Mouse (Mus musculus) spleen, postnatal 10 days (tissue): ENCODE results near the gene Filip1.
"Not testable (repeated sequence)": the region's sequence is repeated elsewhere in the genome, so short reads cannot be mapped to it uniquely, and the experiment has no call there.

Experiments
- DNase-seq, 2 experiments: peaks; one replicate each; pipeline ENCODE4 v3.0.0; 2021 to 2022; ENCODE audit warnings: low spot score in 2 of 2

Gene Filip1

DNA sequence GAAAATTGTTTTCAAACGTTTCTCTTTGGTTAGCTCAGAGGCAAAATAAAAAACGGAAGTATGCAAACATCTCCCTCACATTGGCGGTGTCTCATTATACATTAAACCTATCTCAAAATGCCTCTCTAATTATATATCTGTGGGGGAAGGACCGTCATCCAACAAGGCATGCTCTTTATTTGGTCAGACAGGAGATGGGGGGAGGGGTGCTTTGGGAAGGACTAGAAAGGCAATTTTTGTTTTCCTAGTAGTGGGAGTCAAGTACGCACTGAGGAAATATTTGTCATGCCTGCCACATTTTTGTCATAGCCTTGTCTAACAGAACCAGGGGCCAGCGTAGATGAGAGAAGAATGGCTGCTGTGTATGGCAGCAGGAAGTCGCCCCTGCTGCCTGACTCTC is at the start of gene Filip1:
Gene Filip1, minus strand, starts transcription at position 101 of the 400 bp plus-strand sequence.
- no peak for DNase-seq

DNA sequence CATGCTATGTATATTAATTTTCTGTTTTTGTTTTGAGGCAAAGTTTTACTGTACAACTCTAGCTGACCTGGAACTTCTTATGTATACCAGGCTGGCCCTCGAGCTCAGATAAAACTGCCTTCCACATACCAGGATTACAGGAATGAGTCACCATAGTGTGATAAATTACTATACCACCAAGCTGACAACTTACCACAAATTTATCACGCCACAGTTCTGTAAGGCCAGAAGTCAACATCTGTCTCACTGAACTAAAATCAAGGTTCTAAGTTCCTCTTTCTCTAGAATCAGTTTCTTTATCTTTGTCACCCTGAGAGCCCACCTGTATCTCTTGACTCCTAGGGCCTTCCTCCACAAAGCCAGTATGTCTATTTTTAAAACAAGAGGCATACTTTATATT is 45.0 kb upstream of the Filip1 start:
- DNase-seq, result no peak

DNA sequence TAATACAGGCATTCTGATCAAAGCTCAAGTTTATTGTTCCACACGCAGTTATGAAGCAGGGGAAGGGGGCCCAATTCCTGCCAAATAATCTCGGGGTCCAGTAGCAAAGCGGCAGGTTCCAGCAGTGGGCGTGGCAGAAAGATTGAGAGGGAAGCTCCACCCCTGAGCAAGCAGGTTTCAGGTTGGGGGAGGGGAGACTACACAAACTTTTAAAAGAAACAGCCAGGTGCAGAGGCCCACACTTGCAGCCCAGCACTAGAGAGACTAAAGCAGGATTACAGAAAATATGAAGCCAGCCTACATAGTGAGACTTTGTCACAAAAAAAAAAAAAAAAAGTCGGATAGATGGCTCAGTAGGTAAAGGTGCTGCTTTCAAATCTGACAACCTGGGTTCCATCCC is 40.3 kb upstream of the Filip1 start:
- no peak for DNase-seq

DNA sequence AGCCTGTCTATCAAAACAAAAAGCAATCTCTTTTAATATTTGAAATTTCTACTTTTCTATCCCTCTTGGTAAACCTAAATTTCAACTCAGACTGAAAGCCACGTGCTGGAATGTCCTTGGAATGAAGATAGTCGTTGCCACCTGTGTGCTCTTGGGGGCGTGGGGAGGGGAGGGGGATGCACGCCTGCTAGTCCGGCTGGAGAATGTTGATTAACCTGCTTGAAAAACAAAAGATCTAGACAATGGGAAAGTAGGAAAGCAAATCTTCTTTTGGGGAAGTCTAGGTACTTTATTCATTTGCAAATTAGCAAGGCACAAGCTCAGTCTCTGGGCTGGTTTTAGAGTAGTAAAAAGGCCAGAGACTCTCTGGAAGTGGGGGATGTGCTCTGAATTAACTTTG is 36.6 kb upstream of the Filip1 start:
- not testable (repeated sequence) for DNase-seq

- not testable (repeated sequence) for DNase-seq
These were observed 31.6 kb upstream of the Filip1 start for GRCm38 (mm10) chr9:80044301-80044700.

DNA sequence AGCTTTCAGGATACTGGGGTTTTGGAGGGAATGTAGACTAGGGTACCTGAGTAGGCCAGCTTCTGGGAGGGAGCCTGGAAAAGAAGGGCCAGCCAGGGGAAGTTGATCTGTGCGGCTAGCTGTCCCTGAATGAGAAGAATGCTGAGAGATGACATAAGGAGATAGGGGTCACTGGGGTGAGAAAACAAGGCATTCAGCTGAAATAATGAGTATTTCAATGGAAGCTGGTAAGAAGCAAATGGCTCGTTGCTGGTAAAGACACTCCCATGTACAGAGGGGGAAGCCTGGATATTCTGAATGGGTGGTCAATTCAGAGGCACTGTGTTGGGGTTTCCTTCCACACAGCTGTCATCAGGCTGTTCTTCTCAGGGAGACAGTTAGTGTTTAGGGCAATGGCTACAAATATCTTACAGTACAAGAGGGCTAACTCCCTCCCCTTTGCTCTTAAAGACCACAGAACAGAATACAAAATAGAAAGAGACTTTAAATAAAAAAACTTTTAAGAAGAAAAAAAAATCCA is 26.7 kb upstream of the Filip1 start:
- DNase-seq, result no peak

DNA sequence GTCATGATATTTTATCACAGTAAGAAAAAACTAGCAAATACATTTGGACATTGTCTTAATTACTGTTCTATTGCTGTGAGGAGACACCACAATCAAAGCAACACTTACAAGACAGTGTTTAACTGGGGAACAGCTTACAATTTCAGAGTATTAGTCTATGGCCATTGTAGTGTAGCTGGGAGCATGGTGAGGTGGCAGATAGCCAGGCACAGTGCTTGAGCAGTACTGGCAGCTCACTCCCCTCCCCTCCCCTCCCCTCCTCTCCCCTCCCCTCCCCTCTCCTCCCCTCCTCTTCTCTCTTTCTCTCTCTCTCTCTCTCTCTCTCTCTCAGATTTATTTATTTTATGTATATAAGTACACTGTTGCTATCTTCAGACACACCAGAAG is 25.3 kb upstream of the Filip1 start:
- DNase-seq, result no peak

DNA sequence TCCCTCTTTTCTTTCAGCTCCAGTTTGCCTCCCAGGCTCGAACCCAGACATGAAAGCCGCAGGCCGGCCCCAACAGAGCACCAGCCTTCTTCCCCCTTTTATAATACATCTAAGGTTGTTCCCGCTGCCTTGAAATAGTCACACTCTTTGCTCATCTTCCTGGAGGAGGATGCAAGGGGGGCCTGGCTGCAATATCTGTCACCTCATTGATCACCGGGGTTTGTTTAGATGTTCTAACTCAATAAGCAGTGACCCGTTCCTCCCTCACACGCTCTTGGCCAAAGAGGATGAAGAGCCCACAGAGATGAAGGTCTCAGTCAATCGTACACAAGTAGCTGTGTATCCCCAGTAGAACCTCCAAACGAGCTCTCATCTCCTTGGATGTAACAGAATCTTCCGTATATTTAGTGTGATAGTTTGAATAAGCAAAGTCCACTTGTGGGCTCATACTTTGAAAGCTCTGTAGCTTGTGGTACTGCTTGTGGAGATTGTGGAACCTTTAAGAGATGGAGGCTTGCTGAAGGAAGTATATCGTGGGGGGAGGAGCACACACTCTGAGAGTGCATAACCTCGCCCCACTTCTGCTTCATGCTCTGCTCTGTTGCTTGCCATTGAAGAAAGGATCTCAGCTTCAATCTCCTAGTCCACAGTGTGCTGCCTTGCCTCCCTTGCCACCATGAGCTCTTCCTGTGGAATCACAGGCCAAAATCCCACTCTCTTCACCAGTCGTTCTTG is 24.8 kb upstream of the Filip1 start:
- no peak for DNase-seq

DNA sequence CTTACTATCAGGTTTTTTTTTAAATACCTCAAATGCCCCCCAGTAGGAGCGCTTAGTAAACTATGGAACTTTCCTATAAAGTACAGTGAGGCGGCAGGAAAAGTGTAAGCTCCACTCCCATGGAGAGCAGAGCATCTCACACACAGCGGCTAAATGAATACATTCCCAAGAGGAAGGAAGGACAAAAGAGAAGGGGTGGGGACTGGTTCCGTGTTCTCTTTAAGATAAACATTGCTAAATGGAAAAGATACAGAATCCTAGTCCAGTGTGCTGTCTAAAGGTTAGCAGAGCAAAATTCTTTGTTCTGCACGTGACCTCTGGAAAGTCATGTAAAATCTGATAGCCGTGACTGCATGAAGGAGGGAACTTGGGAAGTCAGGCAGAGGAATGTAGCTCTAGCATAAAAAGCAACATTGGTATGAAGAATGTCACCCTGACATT is 13.9 kb upstream of the Filip1 start:
- no peak for DNase-seq

DNA sequence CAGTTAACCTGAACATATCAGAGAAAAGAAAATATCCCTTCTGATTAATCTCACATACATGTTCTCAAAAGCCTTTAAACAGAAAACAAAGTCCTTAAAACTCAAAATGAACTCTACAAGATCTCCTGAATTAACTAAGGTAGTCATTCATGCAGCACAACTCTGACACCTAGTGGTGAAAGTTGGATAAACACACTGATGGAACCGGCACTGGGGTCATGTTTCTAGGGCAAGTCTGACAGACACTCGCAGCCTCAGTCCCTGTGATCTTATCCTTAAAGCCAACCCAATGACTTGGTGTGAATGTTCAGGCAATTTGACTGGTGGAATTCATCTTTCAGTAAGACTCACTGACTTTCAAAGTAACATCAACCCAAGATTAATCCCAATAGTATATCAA is 13.4 kb upstream of the Filip1 start:
- peak; percentile 12 to 49 for DNase-seq

DNA sequence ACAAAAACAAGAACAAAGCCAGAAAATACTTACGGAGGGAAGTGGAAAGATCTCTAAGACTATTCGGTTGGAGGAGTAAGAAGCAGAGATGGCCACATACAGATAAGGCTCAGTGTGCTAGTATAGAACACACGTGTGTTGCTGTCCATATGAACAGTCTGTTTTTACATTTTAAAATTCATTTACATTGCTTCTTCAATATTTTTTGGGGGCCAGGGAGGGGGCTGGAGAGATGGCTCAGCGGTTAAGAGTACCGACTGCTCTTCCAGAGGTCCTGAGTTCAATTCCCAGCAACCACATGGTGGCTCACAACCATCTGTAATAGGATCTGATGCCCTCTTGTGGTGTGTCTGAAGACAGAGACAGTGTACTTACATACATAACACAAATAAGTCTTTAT is 12.7 kb upstream of the Filip1 start:
- not testable (repeated sequence) for DNase-seq

GRCm38 (mm10) chr9:80022821-80023220 is 10.2 kb upstream of the Filip1 start:
- no peak for DNase-seq

DNA sequence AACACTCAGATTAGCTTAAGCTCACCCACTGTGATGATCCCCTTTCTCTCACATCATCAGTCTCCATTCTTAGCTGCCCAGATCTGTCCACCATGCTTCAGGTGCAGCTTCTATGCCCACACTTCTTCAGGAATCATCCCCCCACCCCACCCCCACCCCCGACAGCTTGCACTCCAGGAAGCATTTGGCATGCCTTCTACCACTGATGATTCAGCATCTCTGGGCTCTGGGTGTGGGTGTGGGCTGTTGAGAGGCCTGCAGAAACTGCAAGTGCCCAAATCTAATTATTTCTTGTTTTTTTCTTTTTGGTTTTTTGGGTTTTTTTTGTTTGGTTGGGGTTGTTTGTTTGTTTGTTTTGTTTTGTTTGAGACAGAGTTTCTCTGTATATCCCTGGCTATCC is 9.0 kb upstream of the Filip1 start:
- no peak for DNase-seq

DNA sequence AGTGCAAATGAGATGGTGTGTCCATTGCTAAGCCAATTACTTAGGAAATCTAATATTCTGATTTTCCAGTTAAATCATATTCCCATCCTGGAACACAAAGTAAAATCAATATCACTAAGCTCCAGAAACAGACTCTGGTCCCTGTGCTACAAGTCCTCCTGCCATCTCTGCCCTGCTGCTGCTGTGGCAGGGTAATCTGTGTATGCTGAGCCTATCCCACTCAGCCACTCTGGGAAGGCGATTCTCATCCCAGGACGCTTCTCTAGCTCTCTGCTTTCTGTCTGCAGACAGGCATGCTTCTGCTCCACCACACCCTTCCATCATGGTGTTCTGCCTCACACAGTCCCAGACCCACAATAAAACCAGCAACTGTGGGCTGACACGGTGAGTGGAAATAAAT is 7.8 kb upstream of the Filip1 start:
- no peak for DNase-seq

DNA sequence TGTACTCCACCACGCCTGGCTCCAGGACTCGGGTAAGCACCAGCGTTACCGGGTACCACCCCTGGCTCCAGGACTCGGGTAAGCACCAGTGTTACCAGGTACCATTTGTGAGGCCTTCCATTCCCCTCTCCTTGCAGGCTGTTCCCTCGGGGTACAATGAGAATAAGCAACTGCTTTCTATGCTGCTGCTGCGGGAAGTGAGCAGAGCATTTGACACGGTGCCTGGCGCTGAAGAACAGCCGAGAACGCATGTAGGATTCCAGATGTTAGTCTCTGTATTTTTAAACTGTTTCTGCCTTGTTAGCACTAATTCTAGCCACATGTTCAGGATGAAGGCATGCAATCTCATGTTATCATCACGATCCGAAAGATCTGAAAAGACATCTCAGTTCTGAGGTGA is 635 bp downstream of the Filip1 start:
- DNase-seq, result no peak

- DNase-seq, result peak; percentile 43 to 79
These were observed 10.1 kb downstream of the Filip1 start for GRCm38 (mm10) chr9:80002394-80003188.

GRCm38 (mm10) chr9:79997282-79997681 is 15.4 kb downstream of the Filip1 start:
- no peak for DNase-seq

- no peak for DNase-seq
These were observed 18.4 kb downstream of the Filip1 start for GRCm38 (mm10) chr9:79994296-79994695.

- DNase-seq, result no peak
These were observed 19.6 kb downstream of the Filip1 start for GRCm38 (mm10) chr9:79993066-79993465.

GRCm38 (mm10) chr9:79990456-79991017 is 22.1 kb downstream of the Filip1 start:
- no peak for DNase-seq

DNA sequence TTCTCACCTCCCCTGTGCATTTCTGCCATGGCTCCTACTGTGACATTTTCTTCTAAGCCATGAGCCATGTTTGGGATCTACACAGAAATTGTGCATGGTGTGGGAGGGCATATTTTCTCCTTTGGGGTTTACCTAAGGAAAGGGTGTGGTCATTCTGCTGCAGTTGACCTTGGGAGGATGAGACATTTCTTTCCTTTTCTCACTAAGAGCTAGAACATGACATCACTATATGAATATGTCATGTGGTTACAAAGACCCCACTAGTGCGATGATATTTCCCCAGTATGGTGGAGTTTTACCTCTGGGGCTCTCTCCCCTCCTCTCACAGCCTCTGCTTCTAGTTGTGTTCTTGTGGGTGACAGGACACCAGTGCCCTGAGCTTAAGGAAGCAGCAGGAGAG is 22.9 kb downstream of the Filip1 start:
- no peak for DNase-seq

DNA sequence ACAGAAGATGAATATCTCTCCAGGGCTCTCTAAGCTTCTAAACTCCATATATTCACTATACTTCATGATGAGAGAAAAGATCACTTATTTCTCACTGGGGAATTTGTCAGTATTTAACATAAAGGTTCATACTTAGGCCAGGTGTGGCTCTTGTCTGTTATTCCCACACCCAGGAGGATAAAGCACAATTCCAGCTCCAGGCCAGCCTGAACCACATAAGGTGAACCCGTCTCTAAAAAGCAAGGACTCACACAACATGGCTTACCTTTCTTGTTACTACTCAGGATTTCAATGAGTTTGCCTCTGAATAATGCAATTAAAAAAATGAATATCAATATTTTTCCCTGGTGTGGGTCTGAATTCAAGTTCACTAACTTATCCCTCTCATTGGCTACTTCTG is 23.6 kb downstream of the Filip1 start:
- no peak for DNase-seq

DNA sequence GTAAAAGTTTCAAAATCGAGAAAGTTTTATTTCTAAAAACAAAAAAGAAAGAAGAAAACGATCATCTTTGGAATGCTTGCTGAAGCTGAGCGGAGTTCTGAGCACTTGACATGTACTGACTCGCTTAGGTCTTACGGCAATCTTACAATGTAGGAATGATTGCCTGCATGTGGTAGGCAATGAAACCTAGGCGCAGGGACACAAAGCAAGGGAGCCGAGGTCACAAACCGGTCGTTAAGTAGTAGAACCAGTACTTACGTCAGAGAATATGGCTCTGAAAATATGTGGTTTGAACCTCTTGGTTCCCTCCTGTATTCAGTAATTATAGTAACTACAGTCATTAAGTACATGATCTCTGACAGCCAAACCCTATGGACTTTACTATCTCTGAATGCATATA is 29.4 kb downstream of the Filip1 start:
- no peak for DNase-seq
